23 mouse cellular contexts compared by ENCODE assay signal in the genomic region with DNA sequence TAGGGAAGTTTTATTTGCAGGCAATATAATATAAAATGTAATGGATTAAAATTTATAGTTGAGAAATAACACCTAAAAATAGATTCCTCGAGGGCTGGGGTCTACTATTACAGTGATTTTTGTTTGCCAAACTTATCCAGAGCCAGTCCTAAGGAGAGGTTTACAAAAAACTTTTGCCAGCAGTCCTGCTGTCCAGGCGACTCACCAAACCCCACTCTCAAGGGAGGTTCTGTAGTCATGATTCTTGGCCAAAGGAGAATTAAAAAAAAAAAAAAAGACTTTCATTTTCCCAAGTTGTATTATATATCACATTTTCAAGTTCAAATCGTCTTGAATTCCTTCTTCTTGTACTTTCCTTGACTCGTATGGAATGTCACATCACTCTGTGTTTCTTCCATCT.
DNase-seq lines count a peak whose midpoint lies in the region.
"Had no signal": no experiment of that assay in that cellular context is flagged by ENCODE, and none has a peak within 500 bp of the region (broad histone marks: within the 10 kb centered on the region; RNA-seq: fewer than 3 reads in every experiment).

No protein-coding gene starts in this region.

- no peaks in the 10 kb centered on the region for H3K27me3 ChIP-seq in hindbrain, embryonic 10.5 days (ENCODE audit: insufficient read depth, poor library complexity, severe bottlenecking)
- H3K27me3 ChIP-seq: forebrain, embryonic 13.5 days; hindbrain, embryonic 13.5 days; limb, embryonic 13.5 days; lung, embryonic 15.5 days had no signal

- intact Hi-C loops in heart, postnatal 25 days (cut with DNase I), result no loop called here

- peak; percentile 24 for DNase-seq in adrenal gland, postnatal 10 days
- DNase-seq in adrenal gland, postnatal 25 days, result no peak
- DNase-seq in heart, adult 18-20 months, result peak; percentile 11 to 19
- no peak for DNase-seq in heart, postnatal 25 days (ENCODE audit: low spot score)
- peak; percentile 14 for DNase-seq in 3134 (ENCODE audit: extremely low read depth, insufficient read length, low spot score)
- DNase-seq in fibroblast of lung, adult 2 months (ENCODE audit: low read depth), result peak; percentile 20
- DNase-seq in cerebellum, adult 9-11 months, result no peak
- no peak for DNase-seq in hindbrain, embryonic 10.5 days (ENCODE audit: low spot score)
- DNase-seq: adrenal gland, adult 2 months; cerebellum, adult 11-12 months; cerebellum, postnatal 10 days; kidney, adult 8-10 months; kidney, postnatal 4 days; right cerebral cortex, postnatal 4 days; thymus, adult 2 months; thymus, postnatal 36 days had no signal

- H3K4me3 ChIP-seq in hindbrain, embryonic 10.5 days, result no peak overlapping the region
- H3K4me3 ChIP-seq: erythroblast, embryonic 14.5 days; forebrain, embryonic 13.5 days; heart, adult 2 months; hindbrain, embryonic 13.5 days; limb, embryonic 13.5 days; lung, embryonic 15.5 days had no signal

- no peaks in the 10 kb centered on the region for H3K36me3 ChIP-seq in hindbrain, embryonic 10.5 days
- H3K36me3 ChIP-seq: hindbrain, embryonic 13.5 days; limb, embryonic 13.5 days; lung, embryonic 15.5 days had no signal

- H3K4me1 ChIP-seq in hindbrain, embryonic 10.5 days (replicated peaks), result no peaks in the 10 kb centered on the region
- H3K4me1 ChIP-seq: forebrain, embryonic 13.5 days; hindbrain, embryonic 13.5 days; limb, embryonic 13.5 days; lung, embryonic 15.5 days had no signal

- H3K9me3 ChIP-seq in hindbrain, embryonic 10.5 days, result no peaks in the 10 kb centered on the region
- H3K9me3 ChIP-seq: forebrain, embryonic 13.5 days; hindbrain, embryonic 13.5 days; limb, embryonic 13.5 days; lung, embryonic 15.5 days had no signal

- WGBS in hindbrain, embryonic 10.5 days, result 84% methylated on average over 4 of the region's 4 CpGs

- no peak overlapping the region for H3K27ac ChIP-seq in hindbrain, embryonic 10.5 days
- H3K27ac ChIP-seq: forebrain, embryonic 13.5 days; heart, adult 2 months; hindbrain, embryonic 13.5 days; kidney, postnatal 0 days; limb, embryonic 13.5 days; lung, embryonic 15.5 days had no signal

Comparison
In these comparisons a context has a peak if more than half of its experiments do, and no peak if none do; other contexts are left out.
1. DNase-seq: peak in adrenal gland, postnatal 10 days (single experiment), heart, adult 18-20 months (2 of 2), 3134 (single experiment) and fibroblast of lung, adult 2 months (single experiment); none in adrenal gland, postnatal 25 days (single experiment), heart, postnatal 25 days (single experiment), cerebellum, adult 9-11 months (single experiment) and hindbrain, embryonic 10.5 days (single experiment).